Mouse (Mus musculus) brain, adult 10 weeks (tissue): Measurements from ENCODE around the gene Mrpl19. TPM values are rescaled to one million over a fixed set of nuclear protein-coding genes. Genes with fewer than 3 reads are reported as not detected.

Source experiments
- polyA plus RNA-seq: library from polyadenylated mRNA; stranded (reverse); fragments of 350-450 nt; fragmentation: Illumina TruSeq; extraction: RNeasy Lipid Tissue Mini Kit (QIAGEN cat#74804); gene quantifications from one replicate; pipeline ENCODE4 v1.2.3, GENCODE M21; 2015; ENCODE audit warnings: low read depth, low replicate concordance

Gene Mrpl19
- 43.3 TPM for polyA plus RNA-seq

DNA sequence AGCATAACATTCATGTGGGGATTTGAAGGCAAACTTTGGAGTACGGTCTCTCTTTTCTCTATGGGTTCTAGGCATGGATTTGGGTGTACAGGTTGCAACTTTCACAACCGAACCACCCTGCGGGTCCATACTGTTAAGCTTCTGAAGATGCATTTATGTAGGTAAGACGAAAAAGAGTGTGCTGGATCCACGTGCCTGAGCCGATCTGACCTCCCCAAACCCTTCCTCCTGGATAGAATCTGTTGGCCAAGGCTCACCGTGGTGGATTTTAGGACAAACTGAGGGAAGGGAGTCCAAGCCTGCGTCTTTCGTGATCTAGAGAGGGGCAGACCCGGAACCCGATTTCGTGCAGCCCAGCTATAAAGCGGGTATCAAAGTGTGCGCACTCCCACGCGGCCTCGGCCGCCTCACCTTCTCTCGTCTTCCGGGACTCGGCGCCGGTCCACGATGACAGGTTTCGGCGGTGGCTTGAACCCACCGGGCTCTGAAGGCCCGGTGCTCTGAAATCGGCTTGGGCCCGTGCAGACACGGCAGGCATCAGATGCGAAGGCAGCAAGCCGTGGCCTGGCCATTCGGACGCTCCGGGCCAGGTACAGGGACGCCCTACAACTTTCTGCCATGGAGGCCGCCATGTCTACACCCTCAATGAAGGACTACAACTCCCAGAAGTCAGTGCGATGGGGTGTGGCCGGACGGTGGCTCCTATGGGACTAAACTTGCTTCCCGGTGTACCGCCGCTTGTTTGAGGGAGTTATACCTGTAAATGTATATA, at the start of gene Mrpl19:
Gene Mrpl19, minus strand, starts transcription at position 663 of the 772 bp plus-strand sequence.

DNA sequence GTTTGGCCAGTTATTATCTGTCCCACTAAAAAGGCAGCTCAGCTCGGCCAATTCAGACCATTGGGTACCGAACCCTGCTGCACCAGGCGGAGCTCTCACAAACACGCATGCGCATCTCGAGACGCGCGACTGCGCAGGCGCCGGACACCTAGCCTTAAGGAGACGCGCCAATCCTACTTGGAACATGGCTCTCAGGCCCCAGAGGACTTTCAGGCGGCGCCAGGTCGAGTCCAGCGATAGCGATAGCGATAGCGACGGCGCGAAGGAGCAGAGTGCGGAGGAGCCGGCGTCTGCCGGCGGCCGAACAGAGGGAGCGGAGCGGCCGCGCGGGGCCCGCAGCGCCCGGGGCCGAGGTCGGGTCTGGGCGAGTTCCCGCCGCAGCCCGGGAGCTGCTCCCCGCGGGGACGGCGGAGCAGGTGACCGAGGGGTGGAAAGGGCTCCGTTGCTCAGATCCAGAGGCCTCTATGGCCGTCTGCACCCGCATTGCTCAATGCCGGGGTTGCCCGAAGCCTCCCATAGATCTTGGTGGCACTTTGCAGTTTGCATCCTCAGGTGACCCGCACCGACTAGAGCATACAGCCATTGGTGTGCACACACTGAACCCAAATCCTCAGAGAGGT, 42.1 kb downstream of the Mrpl19 start, which contains the start of gene Gcfc2:
Gene Gcfc2, plus strand, starts transcription at position 147 of the 620 bp plus-strand sequence.

Other genes with a start within 250 kb of the Mrpl19 start
- 7.5 TPM for gene Gcfc2, start 42.3 kb downstream of the Mrpl19 start, polyA plus RNA-seq
- gene Eva1a, start 75.1 kb upstream of the Mrpl19 start, polyA plus RNA-seq: 14.5 TPM